Mouse (Mus musculus): Measurements from ENCODE around the gene C1qtnf7.

DNA sequence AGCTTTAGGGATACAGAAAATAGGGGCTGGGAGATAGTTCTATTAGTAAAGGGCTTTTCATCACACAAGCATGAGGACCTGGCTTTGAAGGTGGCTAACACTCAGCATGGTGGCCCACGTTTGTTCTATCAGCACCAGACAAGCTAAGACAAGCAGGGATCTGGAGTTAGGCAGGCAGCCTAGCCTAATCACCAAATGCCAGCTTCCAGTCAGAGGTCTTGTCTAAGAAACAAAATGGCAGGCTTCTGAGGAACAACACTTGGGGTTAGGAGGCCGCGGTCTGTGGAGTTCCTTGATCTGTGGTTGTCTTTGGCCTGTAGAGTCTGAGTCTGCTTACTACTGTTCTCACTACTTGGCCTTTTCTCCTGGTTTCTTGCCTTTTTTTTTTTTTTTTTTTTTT, 146.2 kb downstream of the C1qtnf7 start:
- TF ChIP-seq CTCF (IDR thresholded peaks at IDR 0.05 in 2 of 3, conservative IDR thresholded peaks at IDR 0.05 in 1 of 3; ENCODE audit: control insufficient read depth in 1 of 3, insufficient read depth in 1 of 3, low read depth in 2 of 3, low read length in 3 of 3, poor library complexity in 1 of 3, severe bottlenecking in 1 of 3) (no peak), MXI1 (IDR thresholded peaks at IDR 0.05; ENCODE audit: low read depth, low read length) (no peak), ZNF384 (IDR thresholded peaks at IDR 0.05; ENCODE audit: low read depth, low read length) (no peak), MAX (IDR thresholded peaks at IDR 0.05; ENCODE audit: low read length) (no peak), POLR2A (IDR thresholded peaks at IDR 0.05; ENCODE audit: control insufficient read depth in 1 of 2, insufficient read depth in 1 of 2, low read depth in 1 of 2, low read length in 2 of 2, poor library complexity in 1 of 2) (no peak), EP300 (IDR thresholded peaks at IDR 0.05; ENCODE audit: low read depth in 1 of 2, low read length in 2 of 2) (no peak), NRF1 (IDR thresholded peaks at IDR 0.05; ENCODE audit: insufficient read depth, low read depth, low read length, poor library complexity, severe bottlenecking) (no peak), GATA1 (IDR thresholded peaks at IDR 0.05; ENCODE audit: low read depth, low read length) (no peak), BHLHE40 (IDR thresholded peaks at IDR 0.05; ENCODE audit: borderline replicate concordance, low read depth, low read length) (no peak)

Measured in MEL (cell line).